Mouse (Mus musculus) forebrain, embryonic 12.5 days (tissue): Measurements from ENCODE around the gene Rln3. TPM values are rescaled to one million over a fixed set of nuclear protein-coding genes. Genes with fewer than 3 reads are reported as not detected.
A peak's percentile ranks its signal among the peaks of the same experiment; 100 is the strongest.

Source experiments
- ATAC-seq: fragments of 200-750 bp; cut with Nextera tagmentation; 2 replicates; pipeline ENCODE4 v1.8.0; 2017; ENCODE audit warnings: moderate TSS enrichment; ENCODE audit not compliant: low FRiP score
- H3K27ac ChIP-seq: fragments of 300-500 bp; sonication (generic); 2 replicates; pipeline ENCODE4 v1.5.1; 2016; ENCODE audit warnings: mild to moderate bottlenecking
- H3K27me3 ChIP-seq: fragments of 300-500 bp; sonication (generic); 2 replicates; pipeline ENCODE4 v1.6.1; 2016; ENCODE audit warnings: mild to moderate bottlenecking
- H3K36me3 ChIP-seq: fragments of 300-500 bp; sonication (generic); replicated peaks from 2 replicates; pipeline ENCODE4 v1.6.1; 2016; ENCODE audit warnings: mild to moderate bottlenecking
- H3K4me1 ChIP-seq: fragments of 300-500 bp; sonication (generic); 2 replicates; pipeline ENCODE4 v1.6.1; 2016
- H3K4me2 ChIP-seq: fragments of 300-500 bp; sonication (generic); 2 replicates; pipeline ENCODE4 v1.6.1; 2016; ENCODE audit warnings: mild to moderate bottlenecking, moderate library complexity
- H3K4me3 ChIP-seq: fragments of 300-500 bp; sonication (generic); replicated peaks from 2 replicates; pipeline ENCODE4 v1.5.1; 2016; ENCODE audit warnings: mild to moderate bottlenecking
- H3K9ac ChIP-seq: fragments of 300-500 bp; sonication (generic); 2 replicates; pipeline ENCODE4 v1.6.1; 2016; ENCODE audit warnings: mild to moderate bottlenecking
- H3K9me3 ChIP-seq: fragments of 300-500 bp; sonication (generic); 2 replicates; pipeline ENCODE4 v1.6.1; 2016
- WGBS: fragments of 180-500 bp; shearing (Covaris S2); methylation state at CpG from one replicate; pipeline ENCODE4 v1.1.7; 2016; 5-methylcytosine and 5-hydroxymethylcytosine counted together
- microRNA counts: library from miRNA; unstranded; fragments of <30 nt; microRNA quantifications from one replicate; lab custom pipeline; 2017
- microRNA-seq: library from miRNA; unstranded; fragments of <30 nt; microRNA quantifications from one replicate; pipeline ENCODE4, GENCODE M21; 2017
- polyA plus RNA-seq: library from polyadenylated mRNA; unstranded; fragments of >200 nt; fragmentation: Nextera tagmentation; extraction: Ambion mirVana; gene quantifications from 2 replicates; pipeline ENCODE4 v1.2.1, GENCODE M21; 2016

Rln3 gene
- polyA plus RNA-seq, 1 experiment from 2014 or later, result not detected

GRCm38 (mm10) chr8:83999057-83999705 lies 45.6 kb downstream of the Rln3 start:
- Histone ChIP-seq H3K4me1 (peaks cover 40% of the 10 kb centered on the region), H3K9ac (peak overlapping the region; percentile 87), H3K4me2 (peak overlapping the region; percentile 82), H3K27ac (no peak overlapping the region), H3K4me3 (peak overlapping the region; percentile 88), H3K27me3 (peaks cover 43% of the 10 kb centered on the region), H3K36me3 (peaks cover 31% of the 10 kb centered on the region), H3K9me3 (no peaks in the 10 kb centered on the region)
- WGBS, result 66% methylated on average over 16 of the region's 16 CpGs
- no peak for ATAC-seq

GRCm38 (mm10) chr8:83998231-83999056 lies 46.4 kb downstream of the Rln3 start:
- Histone ChIP-seq H3K4me1 (peaks cover 36% of the 10 kb centered on the region), H3K9me3 (no peaks in the 10 kb centered on the region), H3K4me3 (peak overlapping the region; percentile 88), H3K27me3 (peaks cover 43% of the 10 kb centered on the region), H3K36me3 (peaks cover 34% of the 10 kb centered on the region), H3K9ac (peak overlapping the region; percentile 87), H3K27ac (peak overlapping the region; percentile 88), H3K4me2 (peak overlapping the region; percentile 82)
- ATAC-seq, result peak; percentile 21; the same call in 1 of the 2 replicates
- under 1% methylated on average over 86 of the region's 92 CpGs for WGBS

- Histone ChIP-seq H3K4me1 (peaks cover 36% of the 10 kb centered on the region), H3K4me3 (peak within 1 kb of the TSS; percentile 88), H3K9me3 (no peaks in the 10 kb centered on the region), H3K4me2 (peak within 1 kb of the TSS; percentile 82), H3K9ac (peak within 1 kb of the TSS; percentile 89), H3K27me3 (peaks cover 35% of the 10 kb centered on the region), H3K27ac (peak within 1 kb of the TSS; percentile 98), H3K36me3 (peaks cover 37% of the 10 kb centered on the region)
- under 1% methylated on average over 58 of the region's 112 CpGs for WGBS
- ATAC-seq, result peak; percentile 22; the same call in 1 of the 2 replicates
These were observed 47.2 kb downstream of the Rln3 start, which contains the start of gene Samd1 for GRCm38 (mm10) chr8:83997511-83998141. Gene Samd1, plus strand, starts transcription at chr8:83997672.

GRCm38 (mm10) chr8:83996567-83997505 lies 48.0 kb downstream of the Rln3 start:
- H3K36me3 ChIP-seq, result peaks cover 38% of the 10 kb centered on the region
- peaks cover 28% of the 10 kb centered on the region for H3K27me3 ChIP-seq
- peak overlapping the region; percentile 88 for H3K4me3 ChIP-seq
- WGBS, result under 1% methylated on average over 56 of the region's 103 CpGs
- H3K9me3 ChIP-seq, result no peaks in the 10 kb centered on the region
- peak; percentile 80 for ATAC-seq
- peak overlapping the region; percentile 98 for H3K27ac ChIP-seq
- H3K4me2 ChIP-seq, result peak overlapping the region; percentile 80
- H3K9ac ChIP-seq, result peak overlapping the region; percentile 89
- peaks cover 36% of the 10 kb centered on the region for H3K4me1 ChIP-seq

GRCm38 (mm10) chr8:83995973-83996372 lies 48.8 kb downstream of the Rln3 start:
- H3K4me3 ChIP-seq, result peak overlapping the region; percentile 88

GRCm38 (mm10) chr8:83994030-83994429 lies 50.8 kb downstream of the Rln3 start:
- no peak for ATAC-seq
- Histone ChIP-seq H3K36me3 (peaks cover 47% of the 10 kb centered on the region), H3K27me3 (no peaks in the 10 kb centered on the region), H3K4me1 (peaks cover 18% of the 10 kb centered on the region), H3K9me3 (no peaks in the 10 kb centered on the region), H3K4me3 (no peak overlapping the region), H3K9ac (no peak overlapping the region), H3K27ac (no peak overlapping the region), H3K4me2 (no peak overlapping the region)
- WGBS, result 94% methylated on average over 3 of the region's 3 CpGs

More at GRCm38 (mm10) chr8:83995973-83996372, 48.8 kb downstream of the Rln3 start:
- H3K27ac ChIP-seq, result peak overlapping the region; percentile 98; the same call in 1 of the 2 replicates
- peaks cover 28% of the 10 kb centered on the region for H3K4me1 ChIP-seq
- ATAC-seq, result peak; percentile 17; the same call in 1 of the 2 replicates
- peaks cover 19% of the 10 kb centered on the region for H3K27me3 ChIP-seq
- 10% methylated on average over 12 of the region's 12 CpGs for WGBS
- H3K9ac ChIP-seq, result peak overlapping the region; percentile 89; the same call in 1 of the 2 replicates
- H3K36me3 ChIP-seq, result peaks cover 42% of the 10 kb centered on the region
- no peaks in the 10 kb centered on the region for H3K9me3 ChIP-seq
- peak overlapping the region; percentile 80 for H3K4me2 ChIP-seq

MicroRNAs encoded within 50 kb of the gene (microRNA counts, 519-probe panel; counts per million panel counts)
- microRNA mmu-miR-1199 (lab: Ali Mortazavi, UCI) (not detected), microRNA mmu-miR-709 (lab: Ali Mortazavi, UCI) (not detected)

Small RNA genes within 50 kb of the gene (microRNA-seq; reads per million reads assigned to microRNA genes)
- gene Mir1199 (0.73 reads per million), gene Mir709 (not detected), gene Mir8111 (3.9 reads per million, percentile 13 among the genes with 10 or more reads in this experiment)

Other genes with a start within 250 kb of the Rln3 start
- gene Adgrl1, start 144.9 kb downstream of the Rln3 start, polyA plus RNA-seq, result 30.4 and 31.3 TPM in 2 replicates
- 0.88 and 0.90 TPM in 2 replicates for gene Gm10644, start 89.8 kb downstream of the Rln3 start, polyA plus RNA-seq
- 59.0 and 61.0 TPM in 2 replicates for gene Asf1b, start 89.5 kb downstream of the Rln3 start, polyA plus RNA-seq
- gene Prkaca, start 72.0 kb downstream of the Rln3 start, polyA plus RNA-seq, result 181 and 187 TPM in 2 replicates
- gene Samd1, start 47.3 kb downstream of the Rln3 start, polyA plus RNA-seq, result 9.9 and 11.4 TPM in 2 replicates
- 1.2 TPM in 2 replicates for gene 1700067K01Rik, start 43.5 kb downstream of the Rln3 start, polyA plus RNA-seq
- gene 2210011C24Rik, start 32.8 kb downstream of the Rln3 start, polyA plus RNA-seq, result not detected in 2 replicates
- gene Palm3, start 23.5 kb downstream of the Rln3 start, polyA plus RNA-seq, result 3.3 and 4.1 TPM in 2 replicates
- gene Il27ra, start 2.4 kb downstream of the Rln3 start, polyA plus RNA-seq, result 0.09 and 0.24 TPM in 2 replicates
- gene Gm10643, start 20.1 kb upstream of the Rln3 start, polyA plus RNA-seq, result 2.2 and 2.4 TPM in 2 replicates
- gene Rfx1, start 21.8 kb upstream of the Rln3 start, polyA plus RNA-seq, result 8.4 and 9.2 TPM in 2 replicates
- 18.7 and 19.4 TPM in 2 replicates for gene Dcaf15, start 59.8 kb upstream of the Rln3 start, polyA plus RNA-seq
- gene Podnl1, start 81.0 kb upstream of the Rln3 start, polyA plus RNA-seq, result 0.32 and 0.36 TPM in 2 replicates
- 17.7 and 20.4 TPM in 2 replicates for gene Cc2d1a, start 102.9 kb upstream of the Rln3 start, polyA plus RNA-seq
- gene 4930432K21Rik, start 103.0 kb upstream of the Rln3 start, polyA plus RNA-seq, result 2.1 and 2.3 TPM in 2 replicates
- gene Nanos3, start 140.2 kb upstream of the Rln3 start, polyA plus RNA-seq, result 5.9 and 6.0 TPM in 2 replicates
- gene Zswim4, start 192.1 kb upstream of the Rln3 start, polyA plus RNA-seq, result 47.7 and 53.4 TPM in 2 replicates
- 267 and 271 TPM in 2 replicates for gene D8Ertd738e, start 204.7 kb upstream of the Rln3 start, polyA plus RNA-seq
- gene Mri1, start 212.3 kb upstream of the Rln3 start, polyA plus RNA-seq, result 49.1 and 60.1 TPM in 2 replicates
- gene Ccdc130, start 225.4 kb upstream of the Rln3 start, polyA plus RNA-seq, result 20.6 and 29.1 TPM in 2 replicates